Mouse (Mus musculus): ENCODE measurements at regions not wholly inside any gene's neighbourhood (a gene's known extent, or its start where the extent isn't known, plus 50 kb on each side); places are given as distances from the start of the nearest gene placed in this dataset.

- no peak overlapping the region for H3K9ac ChIP-seq (ENCODE audit: control insufficient read depth, low read depth, low read length, poor library complexity, severe bottlenecking)
- H3K4me3 ChIP-seq (ENCODE audit: control insufficient read depth in 1 of 2, insufficient read depth in 1 of 2, low read depth in 2 of 2, low read length in 2 of 2): no peak overlapping the region
- H3K36me3 ChIP-seq (ENCODE audit: control insufficient read depth in 1 of 2, insufficient read depth in 2 of 2, low read length in 2 of 2): no peaks in the 10 kb centered on the region
- no peak overlapping the region for H3K27ac ChIP-seq (ENCODE audit: control insufficient read depth, low read depth, low read length)
- no peaks in the 10 kb centered on the region for H3K4me1 ChIP-seq (ENCODE audit: control insufficient read depth in 1 of 2, insufficient read depth in 2 of 2, low read length in 2 of 2)
- TF ChIP-seq CHD2 (IDR thresholded peaks at IDR 0.05; ENCODE audit: low read length): no peak
- no peak for TF ChIP-seq CTCF (IDR thresholded peaks at IDR 0.05 in 2 of 3, conservative IDR thresholded peaks at IDR 0.05 in 1 of 3; ENCODE audit: control insufficient read depth in 1 of 3, insufficient read depth in 1 of 3, low read depth in 2 of 3, low read length in 3 of 3, poor library complexity in 1 of 3, severe bottlenecking in 1 of 3)
- no peak for TF ChIP-seq UBTF (IDR thresholded peaks at IDR 0.05; ENCODE audit: borderline replicate concordance, insufficient read depth, low read depth, low read length)
- no peak for TF ChIP-seq BHLHE40 (IDR thresholded peaks at IDR 0.05; ENCODE audit: borderline replicate concordance, low read depth, low read length)
- TF ChIP-seq MXI1 (IDR thresholded peaks at IDR 0.05; ENCODE audit: low read depth, low read length): no peak
- no peak for TF ChIP-seq TBP (IDR thresholded peaks at IDR 0.05; ENCODE audit: low read depth, low read length)
- no peak for TF ChIP-seq MAZ (IDR thresholded peaks at IDR 0.05; ENCODE audit: low read depth, low read length)
- no peak for TF ChIP-seq NELFE (IDR thresholded peaks at IDR 0.05; ENCODE audit: low read depth, low read length)
- TF ChIP-seq ZNF384 (IDR thresholded peaks at IDR 0.05; ENCODE audit: low read depth, low read length): no peak
- no peak for TF ChIP-seq RAD21 (IDR thresholded peaks at IDR 0.05; ENCODE audit: low read depth, low read length)
- TF ChIP-seq EP300 (IDR thresholded peaks at IDR 0.05; ENCODE audit: low read depth in 1 of 2, low read length in 2 of 2): no peak
- no peak for TF ChIP-seq KAT2A (conservative IDR thresholded peaks at IDR 0.05; ENCODE audit: low read depth, low read length)
- TF ChIP-seq ZKSCAN1 (IDR thresholded peaks at IDR 0.05; ENCODE audit: low read depth, low read length): no peak
- TF ChIP-seq RCOR1 (IDR thresholded peaks at IDR 0.05; ENCODE audit: low read depth, low read length): no peak
- no peak for TF ChIP-seq GABPA (IDR thresholded peaks at IDR 0.05; ENCODE audit: low read depth, low read length)
- TF ChIP-seq HCFC1 (IDR thresholded peaks at IDR 0.05; ENCODE audit: low read depth, low read length): no peak
- TF ChIP-seq MAX (IDR thresholded peaks at IDR 0.05; ENCODE audit: low read length): no peak
- no peaks in the 10 kb centered on the region for H3K79me2 ChIP-seq (ENCODE audit: control insufficient read depth, insufficient read depth, low read length, poor library complexity)
- peaks cover 5% of the 10 kb centered on the region in 2 experiments; a peak in 3 of 4 replicates for H3K27me3 ChIP-seq (ENCODE audit: control insufficient read depth in 1 of 2, insufficient read depth in 2 of 2, low read length in 2 of 2)
- DNase-seq (ENCODE audit: low read depth, low spot score): no peak
- no peaks in the 10 kb centered on the region for H3K9me3 ChIP-seq (replicated peaks; ENCODE audit: insufficient read depth, low read length)
Measured at GRCm38 (mm10) chr10:91240320-91240719, 59.2 kb upstream of the Tmpo start.

GRCm38 (mm10) chr10:91236844-91237243 lies 55.7 kb upstream of the Tmpo start:
- H3K79me2 ChIP-seq (ENCODE audit: control insufficient read depth, insufficient read depth, low read length, poor library complexity): no peaks in the 10 kb centered on the region
- no peak for DNase-seq (ENCODE audit: low read depth, low spot score)
- TF ChIP-seq SMC3 (IDR thresholded peaks at IDR 0.05; ENCODE audit: low read depth, low read length) (peak; percentile 23; the same call in 1 of the 2 replicates), CTCF (IDR thresholded peaks at IDR 0.05 in 2 of 3, conservative IDR thresholded peaks at IDR 0.05 in 1 of 3; ENCODE audit: control insufficient read depth in 1 of 3, insufficient read depth in 1 of 3, low read depth in 2 of 3, low read length in 3 of 3, poor library complexity in 1 of 3, severe bottlenecking in 1 of 3) (peak in 1 of 3 experiments; percentile 20; a peak in 1 of 6 replicates), KAT2A (conservative IDR thresholded peaks at IDR 0.05; ENCODE audit: low read depth, low read length) (no peak), MAX (IDR thresholded peaks at IDR 0.05; ENCODE audit: low read length) (no peak)

More at GRCm38 (mm10) chr10:91236844-91237243, 55.7 kb upstream of the Tmpo start:
- Histone ChIP-seq H3K4me3 (ENCODE audit: control insufficient read depth in 1 of 2, insufficient read depth in 1 of 2, low read depth in 2 of 2, low read length in 2 of 2) (no peak overlapping the region), H3K27ac (ENCODE audit: control insufficient read depth, low read depth, low read length) (no peak overlapping the region), H3K9me3 (replicated peaks; ENCODE audit: insufficient read depth, low read length) (no peaks in the 10 kb centered on the region), H3K27me3 (ENCODE audit: control insufficient read depth in 1 of 2, insufficient read depth in 2 of 2, low read length in 2 of 2) (peaks cover 0 to 2% of the 10 kb centered on the region in 2 experiments; a peak in 2 of 4 replicates), H3K4me1 (ENCODE audit: control insufficient read depth in 1 of 2, insufficient read depth in 2 of 2, low read length in 2 of 2) (no peaks in the 10 kb centered on the region), H3K36me3 (ENCODE audit: control insufficient read depth in 1 of 2, insufficient read depth in 2 of 2, low read length in 2 of 2) (no peaks in the 10 kb centered on the region), H3K9ac (ENCODE audit: control insufficient read depth, low read depth, low read length, poor library complexity, severe bottlenecking) (no peak overlapping the region)
